Comparison of ENCODE assay signal across 8 mouse cellular contexts in genomic region chr13:75089721-75090410, GRCm38 (mm10). TPM values are rescaled to one million over a fixed set of nuclear protein-coding genes. Genes with fewer than 3 reads are reported as not detected.
A peak's percentile ranks its signal among the peaks of the same experiment; 100 is the strongest.
DNase-seq lines count a peak whose midpoint lies in the region; ATAC-seq and TF ChIP-seq lines count a peak whose summit lies in the region.

Gene Pcsk1, plus strand, starts transcription at chr13:75089826.

- H3K4me1 ChIP-seq in lung, postnatal 0 days (ENCODE audit: insufficient read depth, low read depth, low read length): no peaks in the 10 kb centered on the region
- H3K4me1 ChIP-seq in neural tube, embryonic 13.5 days (replicated peaks): peaks cover 15% of the 10 kb centered on the region

- no peak for TF ChIP-seq EP300 in lung, postnatal 0 days (IDR thresholded peaks at IDR 0.05)

- WGBS in lung, postnatal 0 days: 2% methylated on average over 28 of the region's 28 CpGs
- WGBS in neural tube, embryonic 13.5 days: under 1% methylated on average over 28 of the region's 28 CpGs

- intact Hi-C loops in left cerebral cortex, postnatal 36 days (cut with DNase I): no loop called here

- ATAC-seq in lung, postnatal 0 days: no peak
- ATAC-seq in granulocyte monocyte progenitor cell, adult 5-6 weeks (replicated peaks; ENCODE audit: poor library complexity, severe bottlenecking): peak; percentile 53; the same call in 1 of the 2 replicates
- peak; percentile 87 for ATAC-seq in neural tube, embryonic 13.5 days (ENCODE audit: low read depth)

- no peaks in the 10 kb centered on the region for H3K36me3 ChIP-seq in lung, postnatal 0 days (ENCODE audit: insufficient read depth, low read length)
- H3K36me3 ChIP-seq in neural tube, embryonic 13.5 days: no peaks in the 10 kb centered on the region

- no peaks in the 10 kb centered on the region for H3K9me3 ChIP-seq in lung, postnatal 0 days (ENCODE audit: low read length)
- H3K9me3 ChIP-seq in neural tube, embryonic 13.5 days: no peaks in the 10 kb centered on the region

- H3K9ac ChIP-seq in lung, postnatal 0 days (replicated peaks; ENCODE audit: low read depth): no peak within 1 kb of the TSS
- H3K9ac ChIP-seq in neural tube, embryonic 13.5 days: peak within 1 kb of the TSS; percentile 67

- peak; percentile 8 for DNase-seq in lung, postnatal 0 days (ENCODE audit: low spot score)
- DNase-seq in lung, postnatal 10 days: no peak
- peak; percentile 34 to 38 for DNase-seq in cerebellum, postnatal 10 days
- peak; percentile 56 to 70 for DNase-seq in left cerebral cortex, postnatal 36 days (ENCODE audit: low spot score in 2 of 2)
- DNase-seq in urinary bladder, postnatal 14 days (ENCODE audit: low spot score): no peak
- DNase-seq in heart, adult 9 months (ENCODE audit: low spot score in 2 of 2): no peak

- H3K4me2 ChIP-seq in lung, postnatal 0 days (replicated peaks; ENCODE audit: low read depth, low read length): peak within 1 kb of the TSS; percentile 44
- peak within 1 kb of the TSS; percentile 74 for H3K4me2 ChIP-seq in neural tube, embryonic 13.5 days

- H3K4me3 ChIP-seq in lung, postnatal 0 days (ENCODE audit: low read depth, low read length): peak within 1 kb of the TSS; percentile 25; the same call in 1 of the 2 replicates
- H3K4me3 ChIP-seq in neural tube, embryonic 13.5 days: peak within 1 kb of the TSS; percentile 50

- TF ChIP-seq CTCF in lung, postnatal 0 days (IDR thresholded peaks at IDR 0.05): no peak

- H3K27ac ChIP-seq in lung, postnatal 0 days (ENCODE audit: low read length): no peak within 1 kb of the TSS
- no peak within 1 kb of the TSS for H3K27ac ChIP-seq in neural tube, embryonic 13.5 days (replicated peaks)

- H3K27me3 ChIP-seq in lung, postnatal 0 days (replicated peaks; ENCODE audit: insufficient read depth, low read length): 0 out of 2 replicates have a peak, but pooled peaks cover 4% of the 10 kb centered on the region
- H3K27me3 ChIP-seq in neural tube, embryonic 13.5 days: peaks cover 7% of the 10 kb centered on the region; the same call in 1 of the 2 replicates

RNA-seq across cellular contexts. Expression of gene Pcsk1, which starts in this region (rescaled TPM):
- polyA plus RNA-seq in lung, postnatal 0 days (2015; fragmentation: Nextera tagmentation; extraction: Ambion mirVana): 0.60 and 0.63 TPM in 2 replicates
- not detected in 2 replicates for total RNA-seq in granulocyte monocyte progenitor cell, adult 5-6 weeks (2014; fragmentation: Nextera tagmentation)
- total RNA-seq in granulocyte monocyte progenitor cell, adult 5-6 weeks (2017): not detected in 2 replicates
- total RNA-seq in left cerebral cortex, postnatal 36 days (2021): 10 to 100 TPM; 35.0 to 39.8 TPM
- 2.4 and 3.4 TPM in 2 replicates for polyA plus RNA-seq in neural tube, embryonic 13.5 days (2015; fragmentation: Nextera tagmentation; extraction: Ambion mirVana)

Comparison
In these comparisons a context has a peak if more than half of its experiments do, and no peak if none do; other contexts are left out.
1. RNA of gene Pcsk1 (total RNA-seq): 35.0 to 39.8 TPM in left cerebral cortex, postnatal 36 days; not detected in granulocyte monocyte progenitor cell, adult 5-6 weeks; every median in the first group is over 10 times any median in the second.
2. Peak in DNase-seq, H3K4me3 ChIP-seq and H3K4me2 ChIP-seq in lung, postnatal 0 days; RNA of the gene not detected or under 1 TPM.
3. Peak in ATAC-seq in granulocyte monocyte progenitor cell, adult 5-6 weeks; RNA of the gene not detected or under 1 TPM.
4. DNase-seq: peak in cerebellum, postnatal 10 days (2 of 2) and left cerebral cortex, postnatal 36 days (2 of 2); none in lung, postnatal 10 days (single experiment), urinary bladder, postnatal 14 days (single experiment) and heart, adult 9 months (0 of 2).